ENCODE assay signal across 24 mouse cellular contexts in genomic region chr2:71350181-71350580, GRCm38 (mm10).
"Had no signal": no experiment of that assay in that cellular context is flagged by ENCODE, and none has a peak within 500 bp of the region (broad histone marks: within the 10 kb centered on the region; RNA-seq: fewer than 3 reads in every experiment).

No protein-coding gene starts in this region.

- H3K9me3 ChIP-seq: heart, embryonic 13.5 days; heart, embryonic 15.5 days; hindbrain, embryonic 13.5 days; hindbrain, embryonic 15.5 days; limb, embryonic 13.5 days; limb, embryonic 15.5 days; liver, embryonic 12.5 days had no signal

- H3K4me2 ChIP-seq: heart, embryonic 11.5 days; heart, embryonic 13.5 days; heart, embryonic 15.5 days; hindbrain, embryonic 13.5 days; hindbrain, embryonic 15.5 days; limb, embryonic 13.5 days; limb, embryonic 15.5 days; liver, embryonic 12.5 days had no signal

- H3K4me1 ChIP-seq: limb, embryonic 15.5 days had no signal

- ATAC-seq: hindbrain, postnatal 0 days; intestine, embryonic 16.5 days; liver, embryonic 12.5 days had no signal

- H3K27ac ChIP-seq: heart, embryonic 13.5 days; heart, embryonic 15.5 days; hindbrain, embryonic 13.5 days; hindbrain, embryonic 15.5 days; hindbrain, postnatal 0 days; layer of hippocampus, adult 2 months; left cerebral cortex, adult 2 months; limb, embryonic 13.5 days; limb, embryonic 15.5 days; liver, embryonic 12.5 days; liver, embryonic 14.5 days had no signal

- H3K9ac ChIP-seq: heart, embryonic 13.5 days; heart, embryonic 15.5 days; hindbrain, embryonic 13.5 days; hindbrain, embryonic 15.5 days; limb, embryonic 13.5 days; limb, embryonic 15.5 days; liver, embryonic 12.5 days; liver, embryonic 14.5 days had no signal

- DNase-seq: gastrocnemius, postnatal 10 days; gastrocnemius, postnatal 25 days; heart, adult 18-20 months; heart, postnatal 14 days; heart, postnatal 36 days; kidney, adult 18-20 months; kidney, adult 9 months; kidney, postnatal 10 days; kidney, postnatal 25 days; kidney, postnatal 4 days; left cerebral cortex, postnatal 4 days had no signal

- H3K27me3 ChIP-seq: heart, embryonic 13.5 days; heart, embryonic 15.5 days; hindbrain, embryonic 13.5 days; hindbrain, embryonic 15.5 days; limb, embryonic 13.5 days; limb, embryonic 15.5 days; liver, embryonic 12.5 days had no signal

- H3K4me3 ChIP-seq: heart, embryonic 13.5 days; heart, embryonic 15.5 days; hindbrain, embryonic 13.5 days; hindbrain, embryonic 15.5 days; layer of hippocampus, adult 2 months; left cerebral cortex, adult 2 months; limb, embryonic 13.5 days; limb, embryonic 15.5 days; liver, embryonic 12.5 days had no signal

- H3K36me3 ChIP-seq: heart, embryonic 15.5 days; hindbrain, embryonic 15.5 days; limb, embryonic 13.5 days; limb, embryonic 15.5 days; liver, embryonic 12.5 days had no signal
